Mouse (Mus musculus) MEL (cell line): ENCODE measurements around the gene Tor4a.

ENCODE experiments used
- CHD2 ChIP-seq: IDR thresholded peaks from 2 replicates; pipeline ENCODE4 v1.6.1; 2011; ENCODE audit warnings: low read length, improper control_type of control experiment
- CTCF ChIP-seq, 3 experiments: IDR thresholded peaks in 2 of 3; conservative IDR thresholded peaks in 1 of 3; 2 replicates each; pipeline ENCODE4 v1.5.1; 2011 to 2012; ENCODE audit warnings: low read length in 3 of 3, low read depth in 2 of 3, mild to moderate bottlenecking in 2 of 3, improper control_type of control experiment in 1 of 3, inconsistent platforms in 1 of 3, mixed read lengths in 1 of 3, moderate library complexity in 1 of 3; ENCODE audit not compliant: control insufficient read depth in 1 of 3, insufficient read depth in 1 of 3, poor library complexity in 1 of 3, severe bottlenecking in 1 of 3
- EP300 ChIP-seq, 2 experiments: IDR thresholded peaks; 2 replicates each; pipeline ENCODE4 v1.6.1; 2011; ENCODE audit warnings: improper control_type of control experiment in 2 of 2, low read length in 2 of 2, low read depth in 1 of 2, mild to moderate bottlenecking in 1 of 2
- ETS1 ChIP-seq: IDR thresholded peaks from 2 replicates; pipeline ENCODE4 v1.6.1; 2012; ENCODE audit warnings: low read depth, mild to moderate bottlenecking, inconsistent platforms, low read length, improper control_type of control experiment, moderate library complexity
- GABPA ChIP-seq: IDR thresholded peaks from 2 replicates; pipeline ENCODE4 v1.6.1; 2012; ENCODE audit warnings: low read depth, mild to moderate bottlenecking, inconsistent platforms, low read length, improper control_type of control experiment, moderate library complexity
- MYB ChIP-seq: IDR thresholded peaks from 2 replicates; pipeline ENCODE4 v1.6.1; 2011; ENCODE audit warnings: mild to moderate bottlenecking, low read depth, low read length, improper control_type of control experiment
- NRF1 ChIP-seq: IDR thresholded peaks from 2 replicates; pipeline ENCODE4 v1.6.1; 2014; ENCODE audit warnings: low read depth, mild to moderate bottlenecking, inconsistent platforms, low read length, improper control_type of control experiment, moderate library complexity; ENCODE audit not compliant: poor library complexity, insufficient read depth, severe bottlenecking
- POLR2A ChIP-seq, 2 experiments: IDR thresholded peaks; 2 replicates each; pipeline ENCODE4 v1.6.1; 2011 to 2012; ENCODE audit warnings: low read length in 2 of 2, mild to moderate bottlenecking in 2 of 2, control low read depth in 1 of 2, improper control_type of control experiment in 1 of 2, low read depth in 1 of 2, moderate library complexity in 1 of 2; ENCODE audit not compliant: control insufficient read depth in 1 of 2, insufficient read depth in 1 of 2, poor library complexity in 1 of 2
- POLR2AphosphoS2 ChIP-seq: IDR thresholded peaks from 2 replicates; pipeline ENCODE4 v1.6.1; 2011; ENCODE audit warnings: low read length, improper control_type of control experiment
- RAD21 ChIP-seq: IDR thresholded peaks from 2 replicates; pipeline ENCODE4 v1.6.1; 2011; ENCODE audit warnings: mild to moderate bottlenecking, low read depth, low read length, improper control_type of control experiment
- SMC3 ChIP-seq: IDR thresholded peaks from 2 replicates; pipeline ENCODE4 v1.6.1; 2011; ENCODE audit warnings: low read depth, low read length, improper control_type of control experiment
- USF1 ChIP-seq: IDR thresholded peaks from 2 replicates; pipeline ENCODE4 v1.6.1; 2014; ENCODE audit warnings: low read depth, mild to moderate bottlenecking, inconsistent platforms, low read length, improper control_type of control experiment, moderate library complexity
- ZC3H11A ChIP-seq: IDR thresholded peaks from 2 replicates; pipeline ENCODE4 v1.6.1; 2012; ENCODE audit warnings: low read depth, mild to moderate bottlenecking, inconsistent platforms, low read length, improper control_type of control experiment

GRCm38 (mm10) chr2:25157655-25158054 lies 39.0 kb downstream of the Tor4a start:
- peak in 2 of 3 experiments; percentile 76 to 94; a peak in 4 of 6 replicates for TF ChIP-seq CTCF (IDR thresholded peaks at IDR 0.05 in 2 of 3, conservative IDR thresholded peaks at IDR 0.05 in 1 of 3; ENCODE audit: control insufficient read depth in 1 of 3, insufficient read depth in 1 of 3, low read depth in 2 of 3, low read length in 3 of 3, poor library complexity in 1 of 3, severe bottlenecking in 1 of 3)
- no peak for TF ChIP-seq NRF1
- TF ChIP-seq EP300 (IDR thresholded peaks at IDR 0.05; ENCODE audit: low read depth in 1 of 2, low read length in 2 of 2) = no peak
- no peak for TF ChIP-seq CHD2
- peak; percentile 66 for TF ChIP-seq USF1
- TF ChIP-seq SMC3 = peak; percentile 72
- TF ChIP-seq GABPA = no peak
- TF ChIP-seq POLR2A (IDR thresholded peaks at IDR 0.05; ENCODE audit: control insufficient read depth in 1 of 2, insufficient read depth in 1 of 2, low read depth in 1 of 2, low read length in 2 of 2, poor library complexity in 1 of 2) = no peak
- TF ChIP-seq RAD21 = peak; percentile 60
- peak; percentile 51 for TF ChIP-seq ZC3H11A
- no peak for TF ChIP-seq POLR2AphosphoS2
- no peak for TF ChIP-seq MYB
- no peak for TF ChIP-seq ETS1
